Mouse (Mus musculus) cerebellum, postnatal 36 days (tissue): ENCODE results near the gene Acyp1.

ENCODE experiments used
- DNase-seq, 2 experiments: peaks; one replicate each; pipeline ENCODE4 v3.0.0; 2021 to 2022; ENCODE audit warnings: mixed read lengths in 2 of 2

Acyp1 gene

GRCm38 (mm10) chr12:85233376-85234358 lies 54.6 kb downstream of the Acyp1 start:
- DNase-seq, result no peak

GRCm38 (mm10) chr12:85227876-85228599 lies 60.2 kb downstream of the Acyp1 start:
- no peak for DNase-seq

GRCm38 (mm10) chr12:85227227-85227626 lies 61.0 kb downstream of the Acyp1 start:
- DNase-seq, result no peak
